Mouse (Mus musculus): ENCODE measurements around the gene Srrm4. TPM values are rescaled to one million over a fixed set of nuclear protein-coding genes. Genes with fewer than 3 reads are reported as not detected.

Gene Srrm4
- polyA plus RNA-seq, 1 experiment, result not detected

DNA sequence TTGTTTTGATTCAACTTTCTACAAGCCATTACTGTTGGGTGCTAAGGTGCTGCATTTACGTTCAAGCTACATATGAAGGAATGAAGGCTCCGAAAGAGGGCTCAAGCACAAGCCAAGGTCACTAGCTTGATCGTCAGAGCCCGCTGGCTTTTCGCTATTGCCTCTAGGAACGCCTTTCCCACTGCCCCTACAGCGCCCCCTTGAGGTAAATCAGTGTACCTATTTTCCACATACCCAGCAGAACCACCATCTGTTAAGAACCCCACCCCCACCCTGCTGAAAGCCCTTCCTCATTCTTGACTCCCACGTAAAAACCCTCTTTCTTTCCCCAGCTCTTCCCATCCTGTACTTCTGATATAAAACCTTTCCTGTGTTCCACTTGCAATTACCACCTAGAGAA lies 35.0 kb downstream of the Srrm4 start:
- DNase-seq (ENCODE audit: low read depth in 1 of 2, low spot score in 2 of 2), result no peak
- no peak for TF ChIP-seq CTCF (IDR thresholded peaks at IDR 0.05; ENCODE audit: extremely low read depth, insufficient read depth, insufficient read length, insufficient replicate concordance)
- no peak for TF ChIP-seq POLR2A (IDR thresholded peaks at IDR 0.05; ENCODE audit: low read depth, low read length)
- 46% methylated on average over 8 of the region's 8 CpGs for WGBS
- no peaks in the 10 kb centered on the region for H3K4me1 ChIP-seq (ENCODE audit: control insufficient read depth, insufficient read depth, insufficient read length)
- H3K27ac ChIP-seq (ENCODE audit: insufficient read depth, low read length), result no peak overlapping the region
- H3K4me3 ChIP-seq (ENCODE audit: extremely low read depth, insufficient read depth, insufficient read length), result no peak overlapping the region
- no peaks in the 10 kb centered on the region for H3K27me3 ChIP-seq (ENCODE audit: control insufficient read depth, insufficient read depth, low read length)
- no peaks in the 10 kb centered on the region for H3K36me3 ChIP-seq (ENCODE audit: control insufficient read depth, insufficient read depth, low read length)

DNA sequence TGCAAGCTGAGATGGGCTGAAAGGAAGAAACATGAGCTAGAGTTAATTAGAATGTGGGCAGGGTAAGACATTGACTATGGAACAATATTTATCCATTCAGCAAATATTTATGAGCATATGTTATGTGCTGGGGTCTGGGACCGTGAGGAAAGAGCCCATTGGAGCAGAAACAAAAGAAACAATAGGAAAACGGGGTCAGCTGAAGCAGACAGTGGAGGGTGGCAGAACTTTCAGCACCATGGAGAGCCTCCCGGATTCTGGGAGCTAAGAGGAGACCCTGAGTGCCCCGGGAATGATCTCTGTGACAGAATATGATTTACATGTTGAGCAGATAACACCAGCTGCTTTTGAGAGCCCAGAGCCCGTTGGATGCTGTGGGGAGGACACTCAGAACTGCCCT lies 37.7 kb downstream of the Srrm4 start:
- H3K4me1 ChIP-seq (ENCODE audit: control insufficient read depth, insufficient read depth, insufficient read length), result no peaks in the 10 kb centered on the region
- H3K27ac ChIP-seq (ENCODE audit: insufficient read depth, low read length), result no peak overlapping the region
- WGBS, result 16% methylated on average over 5 of the region's 5 CpGs
- H3K27me3 ChIP-seq (ENCODE audit: control insufficient read depth, insufficient read depth, low read length), result no peaks in the 10 kb centered on the region
- H3K36me3 ChIP-seq (ENCODE audit: control insufficient read depth, insufficient read depth, low read length), result no peaks in the 10 kb centered on the region
- TF ChIP-seq POLR2A (IDR thresholded peaks at IDR 0.05; ENCODE audit: low read depth, low read length), result no peak
- no peak for TF ChIP-seq CTCF (IDR thresholded peaks at IDR 0.05; ENCODE audit: extremely low read depth, insufficient read depth, insufficient read length, insufficient replicate concordance)
- no peak for DNase-seq (ENCODE audit: low read depth in 1 of 2, low spot score in 2 of 2)
- H3K4me3 ChIP-seq (ENCODE audit: extremely low read depth, insufficient read depth, insufficient read length), result no peak overlapping the region

DNA sequence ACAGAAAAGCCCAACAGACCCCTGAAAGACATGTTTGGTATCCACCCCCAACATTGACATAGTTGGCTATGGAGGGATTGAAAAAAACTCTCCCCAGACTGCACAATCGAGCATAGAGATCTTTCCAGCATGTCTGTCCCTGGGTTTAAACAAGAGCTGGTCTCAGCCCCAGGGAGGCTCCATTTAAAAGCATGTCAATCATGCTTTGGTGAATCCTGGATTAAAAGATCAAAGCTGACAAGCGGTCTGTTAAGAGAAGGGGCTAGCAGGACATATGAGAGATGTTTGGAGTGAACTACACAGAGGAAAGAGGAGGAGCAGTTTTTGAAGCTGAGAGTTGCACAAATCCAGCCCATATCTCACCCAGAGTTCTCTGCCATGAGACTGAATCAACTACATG lies 38.5 kb downstream of the Srrm4 start:
- Histone ChIP-seq H3K36me3 (ENCODE audit: control insufficient read depth, insufficient read depth, low read length) (no peaks in the 10 kb centered on the region), H3K4me3 (ENCODE audit: extremely low read depth, insufficient read depth, insufficient read length) (no peak overlapping the region), H3K27ac (ENCODE audit: insufficient read depth, low read length) (no peak overlapping the region), H3K27me3 (ENCODE audit: control insufficient read depth, insufficient read depth, low read length) (no peaks in the 10 kb centered on the region), H3K4me1 (ENCODE audit: control insufficient read depth, insufficient read depth, insufficient read length) (no peaks in the 10 kb centered on the region)
- TF ChIP-seq POLR2A (IDR thresholded peaks at IDR 0.05; ENCODE audit: low read depth, low read length) (no peak), CTCF (IDR thresholded peaks at IDR 0.05; ENCODE audit: extremely low read depth, insufficient read depth, insufficient read length, insufficient replicate concordance) (no peak)
- DNase-seq (ENCODE audit: low read depth in 1 of 2, low spot score in 2 of 2), result no peak
- 59% methylated on average over 2 of the region's 2 CpGs for WGBS

DNA sequence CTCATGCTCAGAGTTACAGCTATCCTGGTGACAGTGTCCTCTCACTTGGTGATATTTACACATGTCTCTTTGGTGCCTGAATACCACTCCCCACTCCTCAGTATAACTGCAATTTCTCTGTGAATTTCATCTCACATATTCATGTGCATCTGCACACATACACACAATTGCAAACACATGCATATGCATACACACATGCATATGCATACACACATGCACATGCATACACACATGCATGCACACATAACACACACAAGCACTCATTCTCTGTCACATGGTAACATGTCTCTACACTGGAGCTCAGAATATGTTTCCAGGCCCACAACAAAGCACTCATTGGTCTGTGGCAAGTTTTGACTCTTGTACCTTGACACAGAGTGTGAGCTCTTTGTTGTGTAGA lies 39.0 kb downstream of the Srrm4 start:
- no peaks in the 10 kb centered on the region for H3K4me1 ChIP-seq (ENCODE audit: control insufficient read depth, insufficient read depth, insufficient read length)
- no peak overlapping the region for H3K27ac ChIP-seq (ENCODE audit: insufficient read depth, low read length)
- no peak overlapping the region for H3K4me3 ChIP-seq (ENCODE audit: extremely low read depth, insufficient read depth, insufficient read length)
- H3K27me3 ChIP-seq (ENCODE audit: control insufficient read depth, insufficient read depth, low read length), result no peaks in the 10 kb centered on the region
- H3K36me3 ChIP-seq (ENCODE audit: control insufficient read depth, insufficient read depth, low read length), result no peaks in the 10 kb centered on the region
- DNase-seq (ENCODE audit: low read depth in 1 of 2, low spot score in 2 of 2), result no peak
- TF ChIP-seq POLR2A (IDR thresholded peaks at IDR 0.05; ENCODE audit: low read depth, low read length) (no peak), CTCF (IDR thresholded peaks at IDR 0.05; ENCODE audit: extremely low read depth, insufficient read depth, insufficient read length, insufficient replicate concordance) (no peak)

DNA sequence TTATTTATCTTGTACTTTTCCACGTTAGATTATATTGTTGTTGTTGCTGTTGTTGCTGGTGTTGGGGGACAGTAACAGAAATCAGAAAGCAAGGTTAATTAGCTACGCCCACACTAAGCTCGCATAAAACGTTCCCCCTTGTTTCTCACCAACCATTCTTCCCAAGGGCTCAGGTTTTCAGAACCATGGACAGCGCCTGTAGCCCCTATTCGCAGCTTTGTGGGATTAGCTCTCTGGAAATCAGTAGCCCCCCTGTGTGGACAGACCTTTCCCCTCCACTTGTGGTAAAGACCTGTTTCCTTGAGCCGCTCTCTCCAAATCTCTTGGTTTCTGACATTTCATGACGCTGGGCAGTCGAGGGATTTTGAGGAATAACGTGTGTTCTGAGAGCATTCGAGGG lies 45.9 kb downstream of the Srrm4 start:
- H3K36me3 ChIP-seq (ENCODE audit: control insufficient read depth, insufficient read depth, low read length), result no peaks in the 10 kb centered on the region
- H3K4me1 ChIP-seq (ENCODE audit: control insufficient read depth, insufficient read depth, insufficient read length), result no peaks in the 10 kb centered on the region
- WGBS, result 44% methylated on average over 11 of the region's 11 CpGs
- no peaks in the 10 kb centered on the region for H3K27me3 ChIP-seq (ENCODE audit: control insufficient read depth, insufficient read depth, low read length)
- DNase-seq (ENCODE audit: low read depth in 1 of 2, low spot score in 2 of 2), result no peak
- TF ChIP-seq CTCF (IDR thresholded peaks at IDR 0.05; ENCODE audit: extremely low read depth, insufficient read depth, insufficient read length, insufficient replicate concordance) (no peak), POLR2A (IDR thresholded peaks at IDR 0.05; ENCODE audit: low read depth, low read length) (no peak)
- H3K4me3 ChIP-seq (ENCODE audit: extremely low read depth, insufficient read depth, insufficient read length), result no peak overlapping the region
- no peak overlapping the region for H3K27ac ChIP-seq (ENCODE audit: insufficient read depth, low read length)

DNA sequence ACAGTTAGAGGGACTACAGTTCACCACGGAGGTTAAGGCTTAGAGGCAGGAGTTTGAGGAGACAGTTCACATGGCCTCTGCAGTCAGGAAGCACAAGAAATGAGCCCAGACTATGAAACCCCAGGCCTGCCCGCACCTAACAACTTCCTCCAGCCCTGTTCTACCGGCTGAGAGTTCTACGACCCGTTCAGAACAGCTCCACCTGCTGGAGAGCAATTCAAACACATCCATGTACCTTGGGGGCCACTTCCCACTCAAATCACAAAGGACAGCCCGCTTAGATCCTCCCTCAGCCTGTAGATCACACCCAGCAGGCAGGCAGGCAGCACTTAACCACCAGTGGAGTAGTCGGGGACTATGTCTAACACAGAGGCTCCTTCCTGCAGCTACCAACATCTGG lies 49.3 kb downstream of the Srrm4 start:
- H3K4me1 ChIP-seq (ENCODE audit: control insufficient read depth, insufficient read depth, insufficient read length), result no peaks in the 10 kb centered on the region
- no peaks in the 10 kb centered on the region for H3K36me3 ChIP-seq (ENCODE audit: control insufficient read depth, insufficient read depth, low read length)
- DNase-seq (ENCODE audit: low read depth in 1 of 2, low spot score in 2 of 2), result no peak
- H3K4me3 ChIP-seq (ENCODE audit: extremely low read depth, insufficient read depth, insufficient read length), result no peak overlapping the region
- TF ChIP-seq POLR2A (IDR thresholded peaks at IDR 0.05; ENCODE audit: low read depth, low read length), result no peak
- no peak for TF ChIP-seq CTCF (IDR thresholded peaks at IDR 0.05; ENCODE audit: extremely low read depth, insufficient read depth, insufficient read length, insufficient replicate concordance)
- 56% methylated on average over 7 of the region's 7 CpGs for whole genome bisulfite sequencing
- no peak overlapping the region for H3K27ac ChIP-seq (ENCODE audit: insufficient read depth, low read length)
- H3K27me3 ChIP-seq (ENCODE audit: control insufficient read depth, insufficient read depth, low read length), result no peaks in the 10 kb centered on the region

DNA sequence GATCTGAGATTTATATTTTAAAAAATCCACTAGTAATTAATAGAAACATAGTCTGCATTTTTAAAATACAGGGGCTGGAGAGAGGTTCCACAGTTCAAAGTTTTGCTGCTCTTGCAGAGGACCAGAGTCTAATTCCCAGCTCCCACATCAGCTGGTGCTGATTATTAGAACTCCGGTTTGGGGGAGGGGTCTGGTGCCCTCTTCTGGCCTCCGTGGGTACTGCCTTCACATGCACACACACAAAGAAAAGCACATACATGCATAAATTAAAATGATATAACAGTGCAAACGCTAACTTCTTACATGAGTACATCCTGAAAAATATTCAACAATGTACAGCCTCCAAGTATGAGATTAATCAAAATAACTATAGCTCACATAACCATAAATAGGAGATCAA lies 50.5 kb downstream of the Srrm4 start:
- Histone ChIP-seq H3K27me3 (ENCODE audit: control insufficient read depth, insufficient read depth, low read length) (no peaks in the 10 kb centered on the region), H3K4me3 (ENCODE audit: extremely low read depth, insufficient read depth, insufficient read length) (no peak overlapping the region), H3K27ac (ENCODE audit: insufficient read depth, low read length) (no peak overlapping the region), H3K36me3 (ENCODE audit: control insufficient read depth, insufficient read depth, low read length) (no peaks in the 10 kb centered on the region), H3K4me1 (ENCODE audit: control insufficient read depth, insufficient read depth, insufficient read length) (no peaks in the 10 kb centered on the region)
- TF ChIP-seq CTCF (IDR thresholded peaks at IDR 0.05; ENCODE audit: extremely low read depth, insufficient read depth, insufficient read length, insufficient replicate concordance) (no peak), POLR2A (IDR thresholded peaks at IDR 0.05; ENCODE audit: low read depth, low read length) (no peak)
- 79% methylated on average over 3 of the region's 3 CpGs for WGBS
- no peak for DNase-seq (ENCODE audit: low read depth in 1 of 2, low spot score in 2 of 2)
